Mouse (Mus musculus): ENCODE measurements at regions not wholly inside any gene's neighbourhood (a gene's known extent, or its start where the extent isn't known, plus 50 kb on each side); places are given as distances from the start of the nearest gene placed in this dataset.
A peak's percentile ranks its signal among the peaks of the same experiment; 100 is the strongest.

DNA sequence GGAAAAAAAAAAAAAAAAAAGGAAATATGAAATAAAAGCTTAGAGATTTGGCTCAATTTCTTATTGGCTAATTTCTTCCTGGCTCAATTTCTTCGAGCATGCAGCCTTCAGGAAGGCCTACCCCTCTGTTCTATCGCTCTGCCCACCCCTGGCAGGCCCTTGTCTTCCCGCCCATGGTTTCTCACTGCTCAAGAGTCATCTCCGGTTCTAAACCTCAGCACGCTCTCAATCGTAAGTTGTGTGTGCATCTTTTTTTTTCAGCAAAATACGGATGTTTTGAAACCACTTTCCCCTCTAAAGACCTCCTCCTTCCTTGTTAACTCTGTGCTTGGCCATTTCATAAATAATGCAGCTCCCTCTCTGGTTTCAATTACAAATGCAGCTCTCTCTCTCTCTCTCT is 58.3 kb upstream of the Mef2a start:
- 58% methylated on average over 7 of the region's 7 CpGs for WGBS
- no peaks in the 10 kb centered on the region for H3K27me3 ChIP-seq (replicated peaks; ENCODE audit: insufficient read depth, low read length)
- H3K4me2 ChIP-seq (replicated peaks; ENCODE audit: low read depth, low read length), result no peak overlapping the region
- TF ChIP-seq CTCF (IDR thresholded peaks at IDR 0.05), result no peak
- no peak for TF ChIP-seq EP300 (IDR thresholded peaks at IDR 0.05)
- peaks cover 11% of the 10 kb centered on the region for H3K4me1 ChIP-seq (ENCODE audit: insufficient read depth, low read depth, low read length)
- H3K27ac ChIP-seq (ENCODE audit: low read length), result no peak overlapping the region
- H3K36me3 ChIP-seq (ENCODE audit: insufficient read depth, low read length), result no peaks in the 10 kb centered on the region
- no peaks in the 10 kb centered on the region for H3K9me3 ChIP-seq (ENCODE audit: low read length)
- H3K9ac ChIP-seq (replicated peaks; ENCODE audit: low read depth), result no peak overlapping the region
- no peak for DNase-seq (ENCODE audit: low spot score)
- no peak for ATAC-seq
- H3K4me3 ChIP-seq (ENCODE audit: low read depth, low read length), result no peak overlapping the region

DNA sequence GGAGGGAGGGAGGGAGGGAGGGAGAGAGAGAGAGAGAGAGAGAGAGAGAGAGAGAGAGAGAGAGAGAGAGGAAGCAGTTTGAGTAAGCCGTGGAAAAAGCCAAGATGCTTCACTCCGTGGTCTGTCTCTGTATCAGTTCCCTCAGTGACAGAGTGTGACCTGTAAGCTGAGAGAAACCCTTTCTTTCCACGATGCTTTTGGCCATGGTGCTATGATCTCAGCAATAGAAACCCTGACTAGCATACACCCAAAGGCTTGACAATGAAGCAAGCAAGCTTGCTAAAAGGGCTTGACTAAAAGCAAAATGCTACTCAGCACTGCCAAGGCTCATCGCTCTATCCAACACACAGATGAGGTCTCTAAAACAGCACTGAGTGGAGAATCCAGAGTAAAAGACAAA is 57.4 kb upstream of the Mef2a start:
- ATAC-seq, result no peak

DNA sequence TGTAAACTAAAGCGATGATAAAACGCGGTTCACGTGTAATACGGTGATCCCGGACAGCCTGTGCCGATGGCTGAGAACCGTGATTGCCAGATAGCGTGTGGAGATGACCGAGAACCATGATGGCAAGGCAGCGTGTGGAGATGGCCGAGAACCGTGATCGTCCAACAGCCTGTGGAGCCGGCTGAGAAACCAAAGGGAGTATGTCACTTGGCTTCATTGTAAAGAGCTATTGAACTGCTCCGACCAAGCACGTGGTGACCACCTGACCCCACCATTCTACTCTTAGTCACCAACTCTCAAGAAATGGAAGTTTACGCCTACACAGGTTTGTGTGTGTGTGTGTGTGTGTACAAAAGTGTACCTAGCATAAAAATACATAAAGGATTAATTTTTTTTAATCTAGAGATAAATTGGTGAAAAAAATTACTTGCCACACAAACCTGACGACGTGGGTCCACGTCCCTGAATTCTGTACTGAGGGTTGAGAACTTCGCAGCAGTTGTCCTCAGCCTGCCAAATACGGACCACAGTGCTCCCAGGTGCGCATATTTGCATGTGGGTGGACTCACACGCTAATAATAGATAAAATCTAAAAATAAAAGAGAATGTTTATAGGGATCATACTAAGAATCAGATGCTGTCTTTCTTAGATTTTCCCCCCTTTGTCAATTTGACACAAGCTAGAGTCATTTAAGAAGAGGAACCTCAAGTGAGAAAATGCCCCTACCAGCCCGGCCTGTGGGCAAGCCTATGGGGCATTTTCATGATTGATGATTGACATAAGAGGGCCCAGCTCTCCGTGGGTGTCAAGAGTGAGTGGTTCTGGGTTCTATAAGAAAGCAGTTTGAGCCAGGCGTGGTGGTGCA is 56.6 kb upstream of the Mef2a start:
- 92% methylated on average over 28 of the region's 28 CpGs for WGBS
- Histone ChIP-seq H3K4me2 (replicated peaks; ENCODE audit: low read depth, low read length) (no peak overlapping the region), H3K27me3 (replicated peaks; ENCODE audit: insufficient read depth, low read length) (no peaks in the 10 kb centered on the region), H3K27ac (ENCODE audit: low read length) (no peak overlapping the region), H3K36me3 (ENCODE audit: insufficient read depth, low read length) (no peaks in the 10 kb centered on the region), H3K4me1 (ENCODE audit: insufficient read depth, low read depth, low read length) (peaks cover 3% of the 10 kb centered on the region; the same call in 1 of the 2 replicates), H3K4me3 (ENCODE audit: low read depth, low read length) (no peak overlapping the region), H3K9me3 (ENCODE audit: low read length) (no peaks in the 10 kb centered on the region), H3K9ac (replicated peaks; ENCODE audit: low read depth) (no peak overlapping the region)
- ATAC-seq, result no peak
- DNase-seq (ENCODE audit: low spot score), result no peak
- TF ChIP-seq CTCF (IDR thresholded peaks at IDR 0.05) (no peak), EP300 (IDR thresholded peaks at IDR 0.05) (no peak)

More for the DNA sequence above, 57.4 kb upstream of the Mef2a start:
- TF ChIP-seq EP300 (IDR thresholded peaks at IDR 0.05), result no peak
- Histone ChIP-seq H3K9ac (replicated peaks; ENCODE audit: low read depth) (no peak overlapping the region), H3K27me3 (replicated peaks; ENCODE audit: insufficient read depth, low read length) (no peaks in the 10 kb centered on the region), H3K4me2 (replicated peaks; ENCODE audit: low read depth, low read length) (no peak overlapping the region), H3K27ac (ENCODE audit: low read length) (no peak overlapping the region), H3K4me3 (ENCODE audit: low read depth, low read length) (no peak overlapping the region), H3K4me1 (ENCODE audit: insufficient read depth, low read depth, low read length) (peaks cover 4% of the 10 kb centered on the region), H3K9me3 (ENCODE audit: low read length) (no peaks in the 10 kb centered on the region), H3K36me3 (ENCODE audit: insufficient read depth, low read length) (no peaks in the 10 kb centered on the region)
- no peak for DNase-seq (ENCODE audit: low spot score)
- WGBS, result 77% methylated on average over 4 of the region's 4 CpGs

DNA sequence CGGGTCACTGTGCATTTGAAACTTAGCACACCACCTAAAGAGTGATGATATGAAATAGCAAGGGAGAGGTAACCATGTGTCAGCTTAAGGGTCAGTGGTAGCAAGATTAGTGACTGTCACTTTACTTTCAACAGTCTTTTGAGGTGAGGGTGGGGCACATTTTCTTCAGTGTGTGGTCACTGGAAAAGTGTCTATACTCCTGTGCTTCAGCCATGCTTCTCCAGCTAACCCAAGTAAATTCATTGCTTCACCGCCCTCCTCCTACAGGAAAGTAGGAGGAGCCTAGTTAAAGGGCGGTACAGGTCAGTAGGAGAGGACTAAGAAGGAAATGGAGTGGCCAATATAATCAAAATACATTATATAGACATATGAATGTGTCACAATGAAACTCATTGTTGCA is 55.7 kb upstream of the Mef2a start:
- Histone ChIP-seq H3K9ac (replicated peaks; ENCODE audit: low read depth) (no peak overlapping the region), H3K27me3 (replicated peaks; ENCODE audit: insufficient read depth, low read length) (no peaks in the 10 kb centered on the region), H3K4me1 (ENCODE audit: insufficient read depth, low read depth, low read length) (peaks cover 3% of the 10 kb centered on the region; the same call in 1 of the 2 replicates), H3K36me3 (ENCODE audit: insufficient read depth, low read length) (no peaks in the 10 kb centered on the region), H3K4me3 (ENCODE audit: low read depth, low read length) (no peak overlapping the region), H3K9me3 (ENCODE audit: low read length) (no peaks in the 10 kb centered on the region), H3K27ac (ENCODE audit: low read length) (no peak overlapping the region), H3K4me2 (replicated peaks; ENCODE audit: low read depth, low read length) (no peak overlapping the region)
- DNase-seq (ENCODE audit: low spot score) (no peak), ATAC-seq (no peak)
- TF ChIP-seq EP300 (IDR thresholded peaks at IDR 0.05), result no peak
- 84% methylated on average over 3 of the region's 3 CpGs for WGBS

DNA sequence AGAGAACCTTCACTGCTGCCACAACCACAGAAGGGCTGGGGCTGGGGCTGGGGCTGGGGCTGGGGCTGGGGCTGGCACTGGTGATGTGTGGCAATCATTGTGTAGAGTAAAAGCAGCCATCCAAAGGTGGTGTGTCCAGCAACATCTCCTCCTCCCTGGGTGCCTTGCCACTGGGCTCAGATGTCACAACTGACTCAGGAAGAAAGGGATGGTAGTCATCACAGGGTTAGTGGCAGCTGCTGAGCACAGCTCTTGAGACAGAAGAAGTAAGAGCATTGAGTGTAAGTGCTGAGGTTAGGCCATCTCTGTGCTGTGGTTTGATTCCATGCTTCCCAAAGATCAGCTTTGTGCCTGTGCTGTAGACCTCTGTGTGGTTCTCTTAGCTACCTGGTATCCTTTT is 53.4 kb upstream of the Mef2a start:
- no peak for ATAC-seq

DNA sequence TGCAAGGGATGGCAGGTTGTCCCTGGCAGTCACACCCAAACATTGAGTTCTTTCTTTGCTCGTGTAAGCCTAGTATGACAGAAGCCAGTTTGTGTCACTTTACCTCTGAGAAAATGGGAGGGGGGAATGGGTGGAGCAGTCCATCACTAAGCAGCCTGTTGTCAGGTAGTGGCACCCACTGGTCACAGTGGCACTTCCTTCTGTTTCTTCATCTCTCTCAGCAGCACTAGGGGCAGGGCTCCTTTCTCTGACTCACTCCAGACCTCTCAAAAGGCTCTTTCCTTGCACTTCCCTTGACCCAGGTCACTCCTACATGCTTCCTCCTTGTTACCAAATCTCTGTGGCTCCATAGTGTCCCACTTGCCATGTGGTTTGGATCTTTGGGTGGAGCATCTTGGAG is 52.9 kb upstream of the Mef2a start:
- WGBS, result 40% methylated on average over 1 of the region's 1 CpGs
- H3K27ac ChIP-seq (ENCODE audit: low read length), result peak overlapping the region; percentile 67
- DNase-seq (ENCODE audit: low spot score) (peak; percentile 87), ATAC-seq (peak; percentile 77)
- H3K4me2 ChIP-seq (replicated peaks; ENCODE audit: low read depth, low read length), result 0 out of 2 replicates have a peak overlapping the region, but pooled peaks have one; percentile 1
- H3K9ac ChIP-seq (replicated peaks; ENCODE audit: low read depth), result no peak overlapping the region
- TF ChIP-seq CTCF (IDR thresholded peaks at IDR 0.05) (0 out of 2 replicates have a peak, but pooled peaks have one; percentile 10), EP300 (IDR thresholded peaks at IDR 0.05) (peak; percentile 16; the same call in 1 of the 2 replicates)
- no peak overlapping the region for H3K4me3 ChIP-seq (ENCODE audit: low read depth, low read length)
- H3K9me3 ChIP-seq (ENCODE audit: low read length), result no peaks in the 10 kb centered on the region
- H3K36me3 ChIP-seq (ENCODE audit: insufficient read depth, low read length), result no peaks in the 10 kb centered on the region
- H3K4me1 ChIP-seq (ENCODE audit: insufficient read depth, low read depth, low read length), result peaks cover 13% of the 10 kb centered on the region
- H3K27me3 ChIP-seq (replicated peaks; ENCODE audit: insufficient read depth, low read length), result no peaks in the 10 kb centered on the region

More for the DNA sequence above, 53.4 kb upstream of the Mef2a start:
- no peak overlapping the region for H3K4me2 ChIP-seq (replicated peaks; ENCODE audit: low read depth, low read length)
- H3K9me3 ChIP-seq (ENCODE audit: low read length), result no peaks in the 10 kb centered on the region
- DNase-seq (ENCODE audit: low spot score), result no peak
- peaks cover 12% of the 10 kb centered on the region for H3K4me1 ChIP-seq (ENCODE audit: insufficient read depth, low read depth, low read length)
- H3K27ac ChIP-seq (ENCODE audit: low read length), result peak overlapping the region; percentile 48; the same call in 1 of the 2 replicates
- H3K9ac ChIP-seq (replicated peaks; ENCODE audit: low read depth), result no peak overlapping the region
- H3K27me3 ChIP-seq (replicated peaks; ENCODE audit: insufficient read depth, low read length), result no peaks in the 10 kb centered on the region
- H3K36me3 ChIP-seq (ENCODE audit: insufficient read depth, low read length), result no peaks in the 10 kb centered on the region
- no peak for TF ChIP-seq CTCF (IDR thresholded peaks at IDR 0.05)
- no peak for TF ChIP-seq EP300 (IDR thresholded peaks at IDR 0.05)
- H3K4me3 ChIP-seq (ENCODE audit: low read depth, low read length), result no peak overlapping the region
